Mouse (Mus musculus) lung, adult 2 months (tissue): ENCODE results near the gene Tekt1.

Experiments
- CTCF ChIP-seq: fragments of 200-500 bp; IDR thresholded peaks from 2 replicates; pipeline ENCODE4 v1.5.1; 2011; ENCODE audit warnings: mild to moderate bottlenecking, low read length, control low read depth; ENCODE audit not compliant: insufficient read depth
- POLR2A ChIP-seq: fragments of 200-500 bp; IDR thresholded peaks from 2 replicates; pipeline ENCODE4 v1.6.1; 2011; ENCODE audit warnings: low read depth, mild to moderate bottlenecking, control low read depth, low read length, borderline replicate concordance; ENCODE audit errors: extremely low read depth

GRCm38 (mm10) chr11:72325701-72326100 is 36.5 kb downstream of the Tekt1 start:
- TF ChIP-seq CTCF (no peak), POLR2A (no peak)
